Mouse (Mus musculus): ENCODE measurements around the gene Olfr295. TPM values are rescaled to one million over a fixed set of nuclear protein-coding genes. Genes with fewer than 3 reads are reported as not detected.

Gene Olfr295
- total RNA-seq (2021), result not detected
- long read RNA-seq, experiment 1, result 0 reads
- long read RNA-seq, experiment 2, result 0 reads

GRCm38 (mm10) chr7:86583562-86583961 lies at the start of gene Olfr295:
Gene Olfr295, plus strand, starts transcription at chr7:86583862.
- intact Hi-C loops (cut with DNase I; ENCODE audit: low total_unique reads), result no loop called here
- DNase-seq, result no peak

- intact Hi-C loops (cut with DNase I; ENCODE audit: low total_unique reads), result no loop called here
- no peak for DNase-seq
Measured at GRCm38 (mm10) chr7:86616543-86616942, 32.9 kb downstream of the Olfr295 start, which contains the start of gene Olfr294. Gene Olfr294, minus strand, starts transcription at chr7:86616643.

Other genes starting within 250 kb of the Olfr295 start
- not detected for gene Olfr307, start 246.3 kb upstream of the Olfr295 start, total RNA-seq (2021)
- gene Olfr305, start 216.9 kb upstream of the Olfr295 start, total RNA-seq (2021), result not detected
- not detected for gene Olfr304, start 197.2 kb upstream of the Olfr295 start, total RNA-seq (2021)
- gene Olfr303, start 186.1 kb upstream of the Olfr295 start, total RNA-seq (2021), result not detected
- not detected for gene Olfr301, start 180.0 kb upstream of the Olfr295 start, total RNA-seq (2021)
- not detected for gene Olfr299, start 123.9 kb upstream of the Olfr295 start, total RNA-seq (2021)
- gene Olfr298, start 91.4 kb upstream of the Olfr295 start, total RNA-seq (2021), result not detected
- not detected for gene Olfr297, start 63.9 kb upstream of the Olfr295 start, total RNA-seq (2021)
- not detected for gene Olfr294, start 32.8 kb downstream of the Olfr295 start, total RNA-seq (2021)
- gene Olfr293, start 65.2 kb downstream of the Olfr295 start, total RNA-seq (2021), result not detected
- gene Olfr292, start 104.5 kb downstream of the Olfr295 start, total RNA-seq (2021), result not detected
- under 1 TPM in 1 of 2 experiments, not detected in 1; 0.10 TPM for gene Folh1, start 192.1 kb downstream of the Olfr295 start, total RNA-seq (2021)
- gene Vmn2r77, start 211.2 kb downstream of the Olfr295 start, total RNA-seq (2021), result not detected

Data from gastrocnemius, postnatal 14 days (tissue).